In genomic region chr17:71475705-71476089, GRCm38 (mm10) we compare ENCODE assay signal across 8 mouse cellular contexts. TPM values are rescaled to one million over a fixed set of nuclear protein-coding genes. Genes with fewer than 3 reads are reported as not detected.
DNase-seq lines count a peak whose midpoint lies in the region; ATAC-seq lines count a peak whose summit lies in the region.

No protein-coding gene starts in this region.

- peak overlapping the region; percentile 87 for H3K9ac ChIP-seq in forebrain, embryonic 16.5 days (replicated peaks; ENCODE audit: low read depth, low read length)

- peak; percentile 82 for DNase-seq in MN1 (ENCODE audit: low spot score)
- DNase-seq in induced T-regulatory cell, adult 2 months (ENCODE audit: low read depth) = peak; percentile 82
- DNase-seq in left cerebral cortex, postnatal 10 days (ENCODE audit: extremely low spot score in 1 of 2, low spot score in 2 of 2) = peak; percentile 66 to 84
- peak; percentile 68 for DNase-seq in right cerebral cortex, postnatal 25 days
- no peak for DNase-seq in yolk sac, embryonic 10.5 days (ENCODE audit: low spot score)

- H3K4me1 ChIP-seq in forebrain, embryonic 16.5 days (replicated peaks; ENCODE audit: control insufficient read depth, insufficient read depth, low read length) = peaks cover 15% of the 10 kb centered on the region
- peaks cover 42% of the 10 kb centered on the region for H3K4me1 ChIP-seq in megakaryocyte, embryonic 14.5 days

- H3K4me3 ChIP-seq in forebrain, embryonic 16.5 days (replicated peaks; ENCODE audit: low read length) = peak overlapping the region; percentile 97
- H3K4me3 ChIP-seq in megakaryocyte, embryonic 14.5 days (replicated peaks) = peak overlapping the region; percentile 98

- WGBS in forebrain, embryonic 16.5 days = under 1% methylated on average over 31 of the region's 31 CpGs

- peak overlapping the region; percentile 96 for H3K27ac ChIP-seq in forebrain, embryonic 16.5 days (ENCODE audit: low read length)

- intact Hi-C loops in left cerebral cortex, postnatal 10 days (cut with DNase I) = no loop called here

- no peaks in the 10 kb centered on the region for H3K36me3 ChIP-seq in forebrain, embryonic 16.5 days (ENCODE audit: control insufficient read depth, insufficient read depth)
- no peaks in the 10 kb centered on the region for H3K36me3 ChIP-seq in megakaryocyte, embryonic 14.5 days (replicated peaks; ENCODE audit: low read length)

- H3K9me3 ChIP-seq in forebrain, embryonic 16.5 days (ENCODE audit: control insufficient read depth, low read length) = no peaks in the 10 kb centered on the region
- no peaks in the 10 kb centered on the region for H3K9me3 ChIP-seq in megakaryocyte, embryonic 14.5 days

- H3K4me2 ChIP-seq in forebrain, embryonic 16.5 days (ENCODE audit: low read length) = peak overlapping the region; percentile 45

- ATAC-seq in cerebellum, adult (ENCODE audit: insufficient number of reproducible peaks, low FRiP score, low TSS enrichment) = peak; percentile 66
- peak; percentile 76 for ATAC-seq in forebrain, embryonic 16.5 days

- no peaks in the 10 kb centered on the region for H3K27me3 ChIP-seq in forebrain, embryonic 16.5 days (replicated peaks; ENCODE audit: control insufficient read depth, insufficient read depth, low read length)
- no peaks in the 10 kb centered on the region for H3K27me3 ChIP-seq in megakaryocyte, embryonic 14.5 days (replicated peaks)

RNA-seq across cellular contexts. Expression of gene Smchd1, which starts 0.6 kb away (rescaled TPM):
- 53.4 and 54.1 TPM in 2 replicates for polyA plus RNA-seq in forebrain, embryonic 16.5 days (2015; fragmentation: Nextera tagmentation; extraction: Ambion mirVana)
- total RNA-seq in left cerebral cortex, postnatal 10 days (2021) = 10 to 100 TPM; 32.6 to 33.2 TPM
- 1.8 and 4.1 TPM in 2 replicates for polyA plus RNA-seq in megakaryocyte, embryonic 14.5 days (2012; ENCODE audit: insufficient read depth, low replicate concordance)

RNA-seq across cellular contexts. Expression of gene Gm4707, which starts 16.0 kb away (rescaled TPM):
- polyA plus RNA-seq in forebrain, embryonic 16.5 days (2015; fragmentation: Nextera tagmentation; extraction: Ambion mirVana) = 1.8 and 3.5 TPM in 2 replicates
- 1 to 10 TPM; 1.6 to 2.9 TPM for total RNA-seq in left cerebral cortex, postnatal 10 days (2021)
- 0.15 TPM in 1 of 2 replicates, not detected in the other for polyA plus RNA-seq in megakaryocyte, embryonic 14.5 days (2012; ENCODE audit: insufficient read depth, low replicate concordance)

RNA-seq across cellular contexts. Expression of gene Ndc80, which starts 51.0 kb away (rescaled TPM):
- polyA plus RNA-seq in forebrain, embryonic 16.5 days (2015; fragmentation: Nextera tagmentation; extraction: Ambion mirVana) = 17.7 and 21.1 TPM in 2 replicates
- 1 to 10 TPM; 1.7 to 2.0 TPM for total RNA-seq in left cerebral cortex, postnatal 10 days (2021)
- polyA plus RNA-seq in megakaryocyte, embryonic 14.5 days (2012; ENCODE audit: insufficient read depth, low replicate concordance) = 1.2 and 2.9 TPM in 2 replicates

Comparison
In these comparisons a context has a peak if more than half of its experiments do, and no peak if none do; other contexts are left out.
1. RNA of gene Smchd1, which starts 0.6 kb away (polyA plus RNA-seq): 53.4 to 54.1 TPM in forebrain, embryonic 16.5 days; 1.8 to 4.1 TPM in megakaryocyte, embryonic 14.5 days; every median in the first group is over 10 times any median in the second.